Mouse (Mus musculus): ENCODE results near the gene Stk40. TPM values are rescaled to one million over a fixed set of nuclear protein-coding genes. Genes with fewer than 3 reads are reported as not detected.
A peak's percentile ranks its signal among the peaks of the same experiment; 100 is the strongest.

The Stk40 gene
- polyA plus RNA-seq, 1 experiment, result 34.1 TPM

- no peak for TF ChIP-seq POLR2A (IDR thresholded peaks at IDR 0.05; ENCODE audit: low read depth, low read length)
- no peak for TF ChIP-seq CTCF (IDR thresholded peaks at IDR 0.05; ENCODE audit: borderline replicate concordance, insufficient read depth, low read length)
These were observed 14.9 kb downstream of the Stk40 start for GRCm38 (mm10) chr4:126118651-126119050.

GRCm38 (mm10) chr4:126119051-126119450, 15.3 kb downstream of the Stk40 start:
- Histone ChIP-seq H3K4me3 (ENCODE audit: insufficient read depth, low read length) (no peak overlapping the region), H3K27ac (ENCODE audit: insufficient read depth, low read length) (no peak overlapping the region), H3K4me1 (ENCODE audit: control insufficient read depth, insufficient read depth, low read length) (peaks cover 5% of the 10 kb centered on the region)
- TF ChIP-seq POLR2A (IDR thresholded peaks at IDR 0.05; ENCODE audit: low read depth, low read length) (no peak), CTCF (IDR thresholded peaks at IDR 0.05; ENCODE audit: borderline replicate concordance, insufficient read depth, low read length) (no peak)

More at GRCm38 (mm10) chr4:126118651-126119050, 14.9 kb downstream of the Stk40 start:
- H3K4me1 ChIP-seq (ENCODE audit: control insufficient read depth, insufficient read depth, low read length), result peaks cover 8% of the 10 kb centered on the region
- H3K4me3 ChIP-seq (ENCODE audit: insufficient read depth, low read length), result no peak overlapping the region
- no peak overlapping the region for H3K27ac ChIP-seq (ENCODE audit: insufficient read depth, low read length)

GRCm38 (mm10) chr4:126120052-126120451, 16.3 kb downstream of the Stk40 start:
- Histone ChIP-seq H3K4me3 (ENCODE audit: insufficient read depth, low read length) (no peak overlapping the region), H3K27ac (ENCODE audit: insufficient read depth, low read length) (no peak overlapping the region), H3K4me1 (ENCODE audit: control insufficient read depth, insufficient read depth, low read length) (no peaks in the 10 kb centered on the region; the same call in 1 of the 2 replicates)
- no peak for TF ChIP-seq POLR2A (IDR thresholded peaks at IDR 0.05; ENCODE audit: low read depth, low read length)
- no peak for TF ChIP-seq CTCF (IDR thresholded peaks at IDR 0.05; ENCODE audit: borderline replicate concordance, insufficient read depth, low read length)

- no peak overlapping the region for H3K27ac ChIP-seq (ENCODE audit: insufficient read depth, low read length)
- no peak overlapping the region for H3K4me3 ChIP-seq (ENCODE audit: insufficient read depth, low read length)
- TF ChIP-seq CTCF (IDR thresholded peaks at IDR 0.05; ENCODE audit: borderline replicate concordance, insufficient read depth, low read length), result no peak
- no peaks in the 10 kb centered on the region; the same call in 1 of the 2 replicates for H3K4me1 ChIP-seq (ENCODE audit: control insufficient read depth, insufficient read depth, low read length)
These were observed 16.7 kb downstream of the Stk40 start for GRCm38 (mm10) chr4:126120506-126120905.

- H3K4me1 ChIP-seq (ENCODE audit: control insufficient read depth, insufficient read depth, low read length), result no peaks in the 10 kb centered on the region
These were observed 19.7 kb downstream of the Stk40 start for GRCm38 (mm10) chr4:126123309-126124040.

GRCm38 (mm10) chr4:126130502-126130901, 26.7 kb downstream of the Stk40 start:
- Histone ChIP-seq H3K4me1 (ENCODE audit: control insufficient read depth, insufficient read depth, low read length) (peaks cover 31% of the 10 kb centered on the region), H3K27ac (ENCODE audit: insufficient read depth, low read length) (peak overlapping the region; percentile 90), H3K4me3 (ENCODE audit: insufficient read depth, low read length) (no peak overlapping the region)
- TF ChIP-seq POLR2A (IDR thresholded peaks at IDR 0.05; ENCODE audit: low read depth, low read length) (no peak), CTCF (IDR thresholded peaks at IDR 0.05; ENCODE audit: borderline replicate concordance, insufficient read depth, low read length) (no peak)

More at GRCm38 (mm10) chr4:126123309-126124040, 19.7 kb downstream of the Stk40 start:
- H3K4me3 ChIP-seq (ENCODE audit: insufficient read depth, low read length), result no peak overlapping the region
- TF ChIP-seq POLR2A (IDR thresholded peaks at IDR 0.05; ENCODE audit: low read depth, low read length) (no peak), CTCF (IDR thresholded peaks at IDR 0.05; ENCODE audit: borderline replicate concordance, insufficient read depth, low read length) (no peak)
- no peak overlapping the region for H3K27ac ChIP-seq (ENCODE audit: insufficient read depth, low read length)

- TF ChIP-seq CTCF (IDR thresholded peaks at IDR 0.05; ENCODE audit: borderline replicate concordance, insufficient read depth, low read length) (no peak), POLR2A (IDR thresholded peaks at IDR 0.05; ENCODE audit: low read depth, low read length) (0 out of 2 replicates have a peak, but pooled peaks have one; percentile 37)
- no peak overlapping the region for H3K4me3 ChIP-seq (ENCODE audit: insufficient read depth, low read length)
- peaks cover 31% of the 10 kb centered on the region for H3K4me1 ChIP-seq (ENCODE audit: control insufficient read depth, insufficient read depth, low read length)
- H3K27ac ChIP-seq (ENCODE audit: insufficient read depth, low read length), result peak overlapping the region; percentile 90
These were observed 27.7 kb downstream of the Stk40 start for GRCm38 (mm10) chr4:126131290-126132121.

GRCm38 (mm10) chr4:126132636-126133264, 29.0 kb downstream of the Stk40 start:
- TF ChIP-seq CTCF (IDR thresholded peaks at IDR 0.05; ENCODE audit: borderline replicate concordance, insufficient read depth, low read length) (no peak), POLR2A (IDR thresholded peaks at IDR 0.05; ENCODE audit: low read depth, low read length) (no peak)
- Histone ChIP-seq H3K4me1 (ENCODE audit: control insufficient read depth, insufficient read depth, low read length) (peaks cover 31% of the 10 kb centered on the region), H3K4me3 (ENCODE audit: insufficient read depth, low read length) (no peak overlapping the region), H3K27ac (ENCODE audit: insufficient read depth, low read length) (peak overlapping the region; percentile 81)

- TF ChIP-seq POLR2A (IDR thresholded peaks at IDR 0.05; ENCODE audit: low read depth, low read length), result no peak
- TF ChIP-seq CTCF (IDR thresholded peaks at IDR 0.05; ENCODE audit: borderline replicate concordance, insufficient read depth, low read length), result no peak
- H3K4me3 ChIP-seq (ENCODE audit: insufficient read depth, low read length), result no peak overlapping the region
- H3K4me1 ChIP-seq (ENCODE audit: control insufficient read depth, insufficient read depth, low read length), result peaks cover 34% of the 10 kb centered on the region
- no peak overlapping the region for H3K27ac ChIP-seq (ENCODE audit: insufficient read depth, low read length)
These were observed 30.5 kb downstream of the Stk40 start for GRCm38 (mm10) chr4:126134236-126134635.
